Mouse (Mus musculus): ENCODE measurements at regions not wholly inside any gene's neighbourhood (a gene's known extent, or its start where the extent isn't known, plus 50 kb on each side); places are given as distances from the start of the nearest gene placed in this dataset.

GRCm38 (mm10) chr3:120885401-120885800 is 286.1 kb downstream of the Rwdd3 start:
- TF ChIP-seq CTCF (IDR thresholded peaks at IDR 0.05; ENCODE audit: control insufficient read depth, insufficient read depth, low read length) (no peak), POLR2A (IDR thresholded peaks at IDR 0.05; ENCODE audit: borderline replicate concordance, control insufficient read depth, low read depth, low read length) (no peak)
